Mouse (Mus musculus): ENCODE measurements around the gene Gm3164. TPM values are rescaled to one million over a fixed set of nuclear protein-coding genes. Genes with fewer than 3 reads are reported as not detected.
A peak's percentile ranks its signal among the peaks of the same experiment; 100 is the strongest.
"Not testable (repeated sequence)": the region's sequence is repeated elsewhere in the genome, so short reads cannot be mapped to it uniquely, and the experiment has no call there.

The Gm3164 gene
- polyA plus RNA-seq (2015; fragmentation: Nextera tagmentation; extraction: Ambion mirVana), result 5.4 and 6.0 TPM in 2 replicates

- H3K4me1 ChIP-seq; H3K27me3 ChIP-seq (replicated peaks); H3K27ac ChIP-seq (replicated peaks); H3K9me3 ChIP-seq (replicated peaks); H3K36me3 ChIP-seq: not testable (repeated sequence)
- Histone ChIP-seq H3K9ac (replicated peaks) (peak within 1 kb of the TSS; percentile 48), H3K4me3 (replicated peaks) (peak within 1 kb of the TSS; percentile 48), H3K4me2 (peak within 1 kb of the TSS; percentile 59)
- under 1% methylated on average over 22 of the region's 59 CpGs for WGBS
- peak; percentile 73; the same call in 1 of the 2 replicates for ATAC-seq (ENCODE audit: low FRiP score)
Measured at GRCm38 (mm10) chr14:4414965-4415835, at the start of gene Gm3164. Gene Gm3164, plus strand, starts transcription at chr14:4415448.

- WGBS, result 88% methylated on average over 3 of the region's 3 CpGs
- not testable (repeated sequence) for H3K27ac ChIP-seq (replicated peaks); H3K9me3 ChIP-seq (replicated peaks); H3K36me3 ChIP-seq; H3K4me1 ChIP-seq; H3K27me3 ChIP-seq (replicated peaks); H3K4me2 ChIP-seq; ATAC-seq (ENCODE audit: low FRiP score); H3K9ac ChIP-seq (replicated peaks); H3K4me3 ChIP-seq (replicated peaks)
Measured at GRCm38 (mm10) chr14:4368991-4369390, 46.3 kb upstream of the Gm3164 start.

GRCm38 (mm10) chr14:4369691-4370090 lies 45.6 kb upstream of the Gm3164 start:
- H3K27me3 ChIP-seq (replicated peaks); H3K27ac ChIP-seq (replicated peaks); H3K4me3 ChIP-seq (replicated peaks); H3K4me1 ChIP-seq; H3K36me3 ChIP-seq; H3K9ac ChIP-seq (replicated peaks); ATAC-seq (ENCODE audit: low FRiP score); H3K9me3 ChIP-seq (replicated peaks); H3K4me2 ChIP-seq: not testable (repeated sequence)
- WGBS, result 77% methylated on average over 3 of the region's 3 CpGs

DNA sequence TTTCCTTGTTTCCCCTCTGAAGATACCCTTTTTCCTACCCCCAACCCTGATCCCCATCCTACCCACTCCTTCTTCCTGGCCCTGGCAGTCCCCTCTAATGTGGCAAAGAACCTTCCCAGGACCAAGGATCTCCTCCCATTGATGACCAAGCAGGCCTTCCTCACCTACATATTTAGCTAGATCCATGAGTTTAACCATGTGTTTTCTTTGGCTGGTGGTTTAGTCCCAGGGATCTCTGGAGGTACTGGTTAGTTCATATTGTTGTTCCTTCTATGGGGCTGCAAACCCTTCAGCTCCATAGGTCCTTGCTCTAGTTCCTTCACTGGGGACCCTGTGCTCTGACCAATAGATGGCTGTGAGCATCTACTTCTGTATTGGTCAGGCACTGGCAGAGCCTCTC lies 37.4 kb upstream of the Gm3164 start:
- H3K4me2 ChIP-seq; H3K36me3 ChIP-seq; H3K27me3 ChIP-seq (replicated peaks); H3K9ac ChIP-seq (replicated peaks); H3K27ac ChIP-seq (replicated peaks); H3K9me3 ChIP-seq (replicated peaks); H3K4me3 ChIP-seq (replicated peaks); H3K4me1 ChIP-seq; ATAC-seq (ENCODE audit: low FRiP score): not testable (repeated sequence)

GRCm38 (mm10) chr14:4385606-4386005 lies 29.6 kb upstream of the Gm3164 start:
- not testable (repeated sequence) for ATAC-seq (ENCODE audit: low FRiP score); H3K9ac ChIP-seq (replicated peaks); H3K36me3 ChIP-seq; H3K9me3 ChIP-seq (replicated peaks); H3K27me3 ChIP-seq (replicated peaks); H3K4me3 ChIP-seq (replicated peaks); H3K4me1 ChIP-seq; H3K27ac ChIP-seq (replicated peaks); H3K4me2 ChIP-seq

GRCm38 (mm10) chr14:4392841-4393530 lies 22.3 kb upstream of the Gm3164 start:
- not testable (repeated sequence) for H3K27me3 ChIP-seq (replicated peaks); H3K4me2 ChIP-seq; H3K4me3 ChIP-seq (replicated peaks); H3K9ac ChIP-seq (replicated peaks); ATAC-seq (ENCODE audit: low FRiP score); H3K27ac ChIP-seq (replicated peaks); H3K36me3 ChIP-seq; H3K4me1 ChIP-seq; H3K9me3 ChIP-seq (replicated peaks)
- WGBS, result 93% methylated on average over 4 of the region's 6 CpGs

- not testable (repeated sequence) for H3K27ac ChIP-seq (replicated peaks); H3K9me3 ChIP-seq (replicated peaks); H3K27me3 ChIP-seq (replicated peaks); H3K36me3 ChIP-seq; H3K4me2 ChIP-seq; H3K9ac ChIP-seq (replicated peaks); ATAC-seq (ENCODE audit: low FRiP score); H3K4me3 ChIP-seq (replicated peaks); H3K4me1 ChIP-seq
- 64% methylated on average over 1 of the region's 3 CpGs for WGBS
Measured at GRCm38 (mm10) chr14:4397226-4397625, 18.0 kb upstream of the Gm3164 start, which contains the start of gene Gm3159. Gene Gm3159, plus strand, starts transcription at chr14:4397526.

DNA sequence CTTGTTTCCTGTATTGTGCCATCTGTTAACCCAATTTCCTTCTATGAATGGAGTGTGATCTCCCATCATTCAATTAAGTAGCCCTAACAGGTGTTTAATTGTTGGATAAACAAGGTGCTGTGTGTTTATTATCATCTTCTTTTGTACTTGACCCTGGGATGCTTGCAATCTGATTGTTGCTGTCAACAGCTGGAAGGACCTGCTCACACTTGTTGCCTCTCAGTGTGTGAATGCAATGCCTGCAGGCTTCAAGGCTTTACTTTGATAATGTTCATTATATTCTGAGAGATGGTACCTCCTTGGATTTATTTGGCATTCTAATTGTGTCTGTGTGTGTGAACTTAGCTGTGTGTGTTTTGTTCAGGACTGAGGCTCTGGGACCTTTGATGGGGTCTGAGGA lies 16.6 kb upstream of the Gm3164 start:
- not testable (repeated sequence) for H3K36me3 ChIP-seq; H3K9me3 ChIP-seq (replicated peaks); H3K9ac ChIP-seq (replicated peaks); H3K27me3 ChIP-seq (replicated peaks); H3K4me1 ChIP-seq; H3K4me3 ChIP-seq (replicated peaks); H3K4me2 ChIP-seq; ATAC-seq (ENCODE audit: low FRiP score); H3K27ac ChIP-seq (replicated peaks)

- ATAC-seq (ENCODE audit: low FRiP score); H3K9ac ChIP-seq (replicated peaks); H3K4me1 ChIP-seq; H3K27ac ChIP-seq (replicated peaks); H3K4me3 ChIP-seq (replicated peaks); H3K9me3 ChIP-seq (replicated peaks); H3K4me2 ChIP-seq; H3K27me3 ChIP-seq (replicated peaks); H3K36me3 ChIP-seq: not testable (repeated sequence)
- 92% methylated on average over 5 of the region's 5 CpGs for WGBS
Measured at GRCm38 (mm10) chr14:4400115-4400789, 15.0 kb upstream of the Gm3164 start.

GRCm38 (mm10) chr14:4401245-4401644 lies 14.0 kb upstream of the Gm3164 start:
- H3K27ac ChIP-seq (replicated peaks); H3K36me3 ChIP-seq; H3K9me3 ChIP-seq (replicated peaks); H3K27me3 ChIP-seq (replicated peaks); H3K4me3 ChIP-seq (replicated peaks); H3K4me2 ChIP-seq; H3K9ac ChIP-seq (replicated peaks); H3K4me1 ChIP-seq; ATAC-seq (ENCODE audit: low FRiP score): not testable (repeated sequence)
- WGBS, result 84% methylated on average over 5 of the region's 5 CpGs

DNA sequence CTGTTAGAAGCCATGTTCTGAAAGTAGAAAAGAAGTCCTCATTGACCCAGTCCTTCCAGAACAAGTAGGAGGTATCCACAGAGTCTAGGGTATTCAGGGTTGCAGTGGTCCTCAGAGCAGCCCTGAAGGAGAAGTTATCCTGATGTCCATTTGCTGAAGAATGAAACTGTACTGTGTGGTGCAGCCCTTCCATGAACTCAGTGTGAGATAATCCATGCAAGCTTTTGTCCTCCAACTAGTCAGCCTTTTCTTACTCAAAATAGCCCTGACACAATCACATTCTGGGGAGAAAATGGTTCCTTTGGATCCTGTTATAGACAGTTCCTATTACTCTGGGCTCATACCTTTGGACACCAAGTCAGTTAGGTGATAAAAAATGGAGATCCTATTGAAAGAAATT lies 11.4 kb upstream of the Gm3164 start:
- not testable (repeated sequence) for H3K4me3 ChIP-seq (replicated peaks); H3K9ac ChIP-seq (replicated peaks); H3K4me2 ChIP-seq; ATAC-seq (ENCODE audit: low FRiP score); H3K9me3 ChIP-seq (replicated peaks); H3K4me1 ChIP-seq; H3K27me3 ChIP-seq (replicated peaks); H3K27ac ChIP-seq (replicated peaks); H3K36me3 ChIP-seq

DNA sequence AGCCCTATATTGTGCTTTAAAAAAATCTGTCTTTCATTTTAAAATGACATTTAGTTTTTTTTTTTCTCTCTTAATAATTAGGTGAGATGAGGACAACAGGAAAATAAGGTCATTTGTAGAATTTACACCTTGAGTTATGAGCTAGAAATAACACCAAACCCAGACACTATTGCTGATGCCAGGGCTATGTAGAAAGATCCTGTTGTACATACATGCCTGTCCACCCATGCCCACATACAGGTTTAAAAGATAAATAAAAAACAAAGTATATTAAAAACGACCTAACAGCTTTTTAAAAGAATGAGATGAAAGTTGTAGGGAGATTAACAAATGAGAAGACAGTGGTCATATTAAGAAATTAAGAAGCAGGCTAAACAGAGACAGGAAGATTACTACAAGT lies 5.3 kb upstream of the Gm3164 start:
- H3K9ac ChIP-seq (replicated peaks); H3K9me3 ChIP-seq (replicated peaks); H3K4me3 ChIP-seq (replicated peaks); H3K4me2 ChIP-seq; H3K36me3 ChIP-seq; H3K27ac ChIP-seq (replicated peaks); H3K4me1 ChIP-seq; H3K27me3 ChIP-seq (replicated peaks); ATAC-seq (ENCODE audit: low FRiP score): not testable (repeated sequence)
- WGBS, result 83% methylated on average over 1 of the region's 1 CpGs

Measured in neural tube, embryonic 15.5 days (tissue).